Mouse (Mus musculus) embryonic facial prominence, embryonic 10.5 days (tissue): ENCODE measurements around the gene Rplp2. TPM values are rescaled to one million over a fixed set of nuclear protein-coding genes. Genes with fewer than 3 reads are reported as not detected.

Experiments
- DNase-seq: peaks from one replicate; pipeline ENCODE4 v3.0.0-alpha.2; 2017; ENCODE audit warnings: low spot score
- H3K27ac ChIP-seq: fragments of 300-500 bp; sonication (generic); replicated peaks from 2 replicates; pipeline ENCODE4 v1.5.1; 2016; ENCODE audit warnings: mild to moderate bottlenecking
- H3K27me3 ChIP-seq: fragments of 300-500 bp; sonication (generic); replicated peaks from 2 replicates; pipeline ENCODE4 v1.6.1; 2016; ENCODE audit warnings: low read depth, mild to moderate bottlenecking; ENCODE audit not compliant: poor library complexity, severe bottlenecking
- H3K36me3 ChIP-seq: fragments of 300-500 bp; sonication (generic); replicated peaks from 2 replicates; pipeline ENCODE4 v1.6.1; 2016; ENCODE audit warnings: mild to moderate bottlenecking, moderate library complexity
- H3K4me1 ChIP-seq: fragments of 300-500 bp; sonication (generic); 2 replicates; pipeline ENCODE4 v1.6.1; 2016
- H3K4me3 ChIP-seq: fragments of 300-500 bp; sonication (generic); 2 replicates; pipeline ENCODE4 v1.5.1; 2016; ENCODE audit warnings: mild to moderate bottlenecking, moderate library complexity
- H3K9me3 ChIP-seq: fragments of 300-500 bp; sonication (generic); 2 replicates; pipeline ENCODE4 v1.6.1; 2016; ENCODE audit warnings: mild to moderate bottlenecking
- WGBS: fragments of 180-500 bp; shearing (Covaris S2); methylation state at CpG from one replicate; pipeline ENCODE4 v1.1.7; 2016; 5-methylcytosine and 5-hydroxymethylcytosine counted together
- polyA plus RNA-seq: library from polyadenylated mRNA; unstranded; fragments of >200 nt; fragmentation: Nextera tagmentation; extraction: Ambion mirVana; gene quantifications from 2 replicates; pipeline ENCODE4 v1.2.1, GENCODE M21; 2016

Gene Rplp2
- polyA plus RNA-seq, 1 experiment from 2014 or later, result 1,198 TPM

DNA sequence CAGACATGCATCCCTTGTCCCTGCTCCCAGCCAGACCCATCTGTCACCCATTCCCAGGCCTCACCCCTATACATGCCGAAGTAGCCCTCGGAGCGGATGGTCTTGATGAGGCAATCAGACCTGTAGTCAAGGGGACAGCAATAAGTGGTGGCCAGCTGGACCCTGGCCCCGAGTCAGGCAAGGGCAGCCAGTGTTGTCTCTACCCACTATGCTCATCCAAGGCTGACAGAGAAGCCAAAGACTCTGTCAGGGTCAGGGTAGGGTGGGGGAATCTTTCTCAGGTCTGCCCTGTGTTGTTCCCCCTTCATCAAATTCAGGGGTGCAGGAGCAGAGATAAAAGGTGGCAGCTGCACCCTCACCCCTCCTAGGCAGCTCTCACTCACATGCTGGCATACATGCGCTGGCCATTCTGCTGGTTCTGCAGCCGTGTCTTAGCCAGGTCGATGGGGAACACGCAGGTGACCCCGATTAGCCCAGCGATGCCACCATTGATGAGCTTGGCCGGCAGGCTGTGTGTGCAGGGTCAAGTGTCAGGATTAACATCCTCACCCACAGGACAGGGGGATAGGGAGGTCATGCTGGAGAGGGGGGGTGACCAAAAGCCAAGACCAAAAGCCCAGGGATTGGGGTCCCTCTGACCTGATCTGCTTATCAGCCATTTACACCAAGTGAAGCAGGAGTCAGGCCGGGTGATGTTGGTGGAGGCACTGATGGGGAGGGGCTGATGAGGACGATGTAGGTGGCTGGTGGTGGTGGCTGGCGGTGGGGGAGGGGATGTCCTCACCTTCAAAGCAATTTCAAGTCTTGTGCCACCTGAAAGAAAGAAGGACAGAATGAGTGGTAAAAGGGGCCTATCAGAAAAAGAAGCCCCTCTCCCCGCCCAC, 13.4 kb upstream of the Rplp2 start:
- H3K27ac ChIP-seq, result peak overlapping the region; percentile 81
- H3K4me1 ChIP-seq, result peaks cover 68% of the 10 kb centered on the region
- no peaks in the 10 kb centered on the region for H3K9me3 ChIP-seq
- DNase-seq, result no peak
- peak overlapping the region; percentile 66 for H3K4me3 ChIP-seq
- H3K36me3 ChIP-seq, result peaks cover 58% of the 10 kb centered on the region
- H3K27me3 ChIP-seq, result no peaks in the 10 kb centered on the region
- WGBS, result 78% methylated on average over 15 of the region's 15 CpGs

DNA sequence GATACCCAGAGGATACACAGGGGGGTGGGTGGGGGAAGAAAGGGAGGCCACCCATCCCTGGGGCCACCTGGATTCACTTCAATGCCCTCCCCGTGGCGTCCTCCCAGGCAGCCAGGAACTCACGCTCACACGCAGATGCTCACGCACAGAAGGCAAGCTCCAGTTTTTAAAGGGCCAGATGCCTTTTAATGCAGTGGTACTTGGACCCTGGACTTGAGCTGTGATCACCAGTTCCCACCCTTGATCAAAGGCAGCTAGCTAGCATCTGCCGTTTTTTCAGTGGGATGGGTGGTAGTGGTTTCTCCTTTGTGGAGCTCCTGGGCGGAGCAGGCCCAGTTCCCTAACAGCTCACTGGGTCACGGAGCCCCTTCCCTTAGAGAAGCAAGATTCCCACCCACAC, 12.7 kb upstream of the Rplp2 start:
- Histone ChIP-seq H3K4me1 (peaks cover 61% of the 10 kb centered on the region), H3K9me3 (no peaks in the 10 kb centered on the region), H3K27ac (peak overlapping the region; percentile 81), H3K4me3 (peak overlapping the region; percentile 66), H3K27me3 (no peaks in the 10 kb centered on the region), H3K36me3 (peaks cover 65% of the 10 kb centered on the region)
- WGBS, result 16% methylated on average over 8 of the region's 8 CpGs
- peak; percentile 65 for DNase-seq

DNA sequence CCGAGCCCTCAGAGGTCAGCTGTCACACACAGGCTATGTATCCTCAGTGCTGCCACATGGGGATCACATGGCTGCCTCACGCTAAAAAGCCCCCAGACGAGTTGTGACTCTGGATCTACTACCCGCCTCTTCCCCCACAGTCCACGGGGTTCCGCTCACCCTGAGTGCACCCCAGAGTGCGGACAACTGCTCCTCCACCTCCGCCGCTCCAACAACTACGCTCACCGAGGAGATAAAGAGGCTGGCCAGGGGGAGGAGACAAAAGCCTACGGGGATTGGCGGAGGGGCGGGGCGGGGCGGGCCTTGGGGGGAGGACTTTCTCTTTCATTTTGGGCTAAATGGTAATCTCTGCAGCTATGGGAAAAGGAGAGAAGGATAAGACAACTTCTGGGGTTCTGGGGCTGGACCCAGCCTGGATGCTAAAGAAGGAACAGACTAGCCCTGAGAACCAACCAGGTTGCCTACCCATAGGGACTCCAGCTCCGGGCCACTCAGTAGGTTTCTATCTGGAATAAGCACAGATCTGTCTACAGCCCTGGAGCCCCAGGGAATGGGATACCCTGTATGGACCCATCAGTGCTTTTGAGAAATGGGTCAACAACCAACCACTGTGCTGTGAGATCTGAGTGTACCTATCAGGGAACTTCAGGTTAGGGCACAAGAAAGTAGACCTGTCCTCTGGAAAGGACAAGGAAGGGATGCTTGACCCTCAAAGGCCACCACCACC, 11.9 kb upstream of the Rplp2 start:
- WGBS, result 4% methylated on average over 17 of the region's 17 CpGs
- peaks cover 69% of the 10 kb centered on the region for H3K36me3 ChIP-seq
- peaks cover 53% of the 10 kb centered on the region for H3K4me1 ChIP-seq
- peak overlapping the region; percentile 66 for H3K4me3 ChIP-seq
- no peaks in the 10 kb centered on the region for H3K27me3 ChIP-seq
- DNase-seq, result peak; percentile 73
- no peaks in the 10 kb centered on the region for H3K9me3 ChIP-seq
- H3K27ac ChIP-seq, result peak overlapping the region; percentile 81

DNA sequence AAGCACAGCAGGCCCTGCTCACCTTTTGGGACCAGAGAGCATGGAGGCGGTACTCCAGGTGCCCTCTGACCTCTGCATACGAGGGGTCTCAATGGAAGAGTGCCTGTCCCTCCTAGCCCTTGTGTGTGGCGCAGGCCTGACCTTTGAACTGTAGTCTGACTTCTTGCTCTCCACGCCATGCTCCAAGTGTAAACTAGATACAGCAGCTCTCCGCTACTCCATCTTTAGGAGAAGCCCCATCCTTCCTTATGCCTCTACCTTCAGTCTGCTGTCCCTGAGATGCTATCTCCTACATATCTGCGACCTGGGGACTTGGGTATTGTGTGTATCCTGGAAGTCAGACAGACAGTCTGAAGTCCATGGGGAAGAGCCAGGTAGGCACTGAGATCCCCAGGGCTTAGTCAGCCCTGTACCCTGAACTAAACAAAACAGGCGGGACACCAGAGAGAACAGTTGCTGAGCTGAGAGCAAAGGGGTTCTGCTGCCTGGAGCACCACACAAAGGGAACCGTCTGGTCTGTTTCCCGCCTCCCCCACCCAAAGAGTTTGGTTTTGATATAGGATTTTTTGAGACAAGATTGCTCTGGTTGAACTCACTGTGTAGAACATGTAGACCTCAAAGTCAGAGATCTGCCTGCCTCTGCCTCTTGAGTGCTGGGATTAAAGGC, 11.2 kb upstream of the Rplp2 start:
- H3K9me3 ChIP-seq, result no peaks in the 10 kb centered on the region
- H3K36me3 ChIP-seq, result peaks cover 69% of the 10 kb centered on the region
- no peaks in the 10 kb centered on the region for H3K27me3 ChIP-seq
- no peak for DNase-seq
- peak overlapping the region; percentile 66 for H3K4me3 ChIP-seq
- WGBS, result 73% methylated on average over 9 of the region's 9 CpGs
- H3K27ac ChIP-seq, result peak overlapping the region; percentile 88
- H3K4me1 ChIP-seq, result peaks cover 56% of the 10 kb centered on the region

DNA sequence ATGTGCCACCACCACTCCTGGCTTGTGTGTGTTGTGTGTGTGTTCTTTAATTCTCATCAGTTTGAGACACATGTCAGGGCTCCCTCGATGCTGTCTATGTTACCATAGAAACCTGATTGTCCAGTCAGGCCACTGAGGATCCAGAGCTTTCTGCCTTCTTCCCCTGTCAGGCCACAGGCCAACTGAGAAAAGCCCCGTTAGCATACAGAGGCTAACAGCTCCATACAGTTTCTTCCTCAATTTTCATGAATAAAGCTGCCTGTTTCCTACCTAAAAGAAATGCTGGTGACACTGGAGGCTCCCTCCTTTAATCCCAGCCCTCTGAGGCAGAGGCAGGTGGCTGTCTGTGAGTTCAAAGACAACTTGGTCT, 10.7 kb upstream of the Rplp2 start:
- Histone ChIP-seq H3K27ac (peak overlapping the region; percentile 88), H3K4me1 (peaks cover 62% of the 10 kb centered on the region), H3K4me3 (peak overlapping the region; percentile 66), H3K36me3 (peaks cover 69% of the 10 kb centered on the region), H3K9me3 (no peaks in the 10 kb centered on the region), H3K27me3 (no peaks in the 10 kb centered on the region)
- 59% methylated on average over 2 of the region's 2 CpGs for whole genome bisulfite sequencing
- no peak for DNase-seq

DNA sequence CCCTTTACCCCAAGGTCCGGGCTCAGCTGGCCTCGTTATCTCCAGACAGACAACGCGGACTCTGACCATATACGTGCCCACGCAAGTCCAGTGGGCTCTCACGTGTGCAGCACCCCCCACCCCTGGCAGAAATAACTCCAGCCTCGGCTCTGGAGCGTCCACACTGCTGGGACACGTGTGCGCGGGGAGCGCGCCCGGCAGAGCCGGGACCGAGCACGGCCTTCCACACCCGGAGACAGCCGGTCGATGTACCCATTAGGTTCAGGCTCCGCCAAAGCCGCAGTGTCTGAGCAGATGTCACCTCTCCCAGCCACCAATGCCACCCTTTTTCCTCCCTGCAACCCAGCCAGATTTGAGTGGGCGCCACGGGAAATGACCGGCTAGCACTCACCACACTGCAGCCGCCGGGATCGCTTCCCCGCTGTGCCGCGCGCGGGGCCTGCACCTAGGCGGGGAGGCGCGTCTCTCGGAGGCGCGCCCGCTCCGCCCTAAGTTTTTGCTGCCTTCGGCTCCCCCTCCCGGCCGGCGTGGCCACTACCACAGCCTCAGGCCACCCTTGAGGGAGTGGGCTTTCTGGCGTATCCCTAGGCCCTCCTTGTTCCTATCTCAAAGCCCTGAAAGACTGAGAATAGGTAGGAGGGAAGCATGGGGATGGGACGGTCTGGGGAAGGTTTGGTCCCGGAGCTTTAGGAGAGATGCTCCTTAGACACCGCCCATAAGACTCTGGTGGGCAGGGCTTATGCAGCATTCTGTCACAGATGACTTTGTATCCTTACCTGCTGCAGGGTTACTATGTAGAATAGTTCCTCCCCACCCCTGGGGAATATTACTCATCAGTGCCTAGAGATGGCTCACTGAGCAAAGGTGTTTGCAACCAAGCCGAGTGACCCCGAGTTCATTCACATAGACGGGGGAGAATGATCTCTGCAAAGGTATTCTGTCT, 9.7 kb upstream of the Rplp2 start, which contains the start of gene Slc25a22:
TSS of gene Slc25a22 (minus strand) at position 715 of the 943 bp plus-strand sequence.
- Histone ChIP-seq H3K27ac (peak within 1 kb of the TSS; percentile 88), H3K27me3 (no peaks in the 10 kb centered on the region), H3K4me1 (peaks cover 71% of the 10 kb centered on the region), H3K4me3 (peak within 1 kb of the TSS; percentile 66), H3K36me3 (peaks cover 69% of the 10 kb centered on the region), H3K9me3 (no peaks in the 10 kb centered on the region)
- 6% methylated on average over 53 of the region's 53 CpGs for WGBS
- DNase-seq, result peak; percentile 89

DNA sequence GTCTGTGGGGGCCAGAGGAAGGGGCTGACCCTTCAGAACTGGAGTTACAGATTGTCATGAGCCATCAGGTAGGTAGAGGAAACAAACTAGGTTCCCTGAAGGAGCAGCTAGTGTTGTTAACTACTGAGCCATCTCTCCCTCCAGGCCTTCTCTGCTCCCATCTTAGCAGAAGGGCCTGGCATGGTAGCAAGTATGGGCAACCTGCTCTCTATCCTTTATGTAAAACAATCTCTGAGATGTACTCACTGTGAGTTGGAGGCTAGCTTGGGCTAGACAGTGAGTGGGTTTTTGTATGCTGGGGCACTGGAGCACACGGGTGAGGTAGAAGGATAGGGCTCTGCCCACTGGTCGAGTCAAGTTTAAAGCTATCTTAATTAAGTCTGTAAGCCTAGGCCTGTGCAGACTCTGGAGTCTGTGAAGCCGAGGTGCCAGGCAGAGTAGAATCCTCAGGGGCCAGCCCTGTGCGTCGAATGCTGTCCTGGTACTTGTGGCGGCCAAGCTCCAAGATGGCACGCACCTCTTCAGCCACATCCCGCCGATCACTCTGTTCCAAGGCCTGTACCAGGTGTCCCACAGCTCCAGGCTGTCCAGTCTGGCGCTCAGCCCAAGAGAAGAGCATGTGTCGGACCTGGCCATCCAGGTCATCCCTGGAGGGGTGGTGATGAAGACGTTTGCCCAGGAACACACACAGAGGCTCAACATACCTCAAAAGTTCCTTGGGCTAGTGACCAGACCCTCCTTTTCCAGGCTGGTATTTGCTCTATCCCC, 8.8 kb upstream of the Rplp2 start:
- H3K9me3 ChIP-seq, result no peaks in the 10 kb centered on the region
- H3K27ac ChIP-seq, result no peak overlapping the region
- no peak overlapping the region for H3K4me3 ChIP-seq
- peaks cover 73% of the 10 kb centered on the region for H3K4me1 ChIP-seq
- DNase-seq, result no peak
- no peaks in the 10 kb centered on the region for H3K27me3 ChIP-seq
- 94% methylated on average over 12 of the region's 12 CpGs for WGBS
- H3K36me3 ChIP-seq, result peaks cover 63% of the 10 kb centered on the region

DNA sequence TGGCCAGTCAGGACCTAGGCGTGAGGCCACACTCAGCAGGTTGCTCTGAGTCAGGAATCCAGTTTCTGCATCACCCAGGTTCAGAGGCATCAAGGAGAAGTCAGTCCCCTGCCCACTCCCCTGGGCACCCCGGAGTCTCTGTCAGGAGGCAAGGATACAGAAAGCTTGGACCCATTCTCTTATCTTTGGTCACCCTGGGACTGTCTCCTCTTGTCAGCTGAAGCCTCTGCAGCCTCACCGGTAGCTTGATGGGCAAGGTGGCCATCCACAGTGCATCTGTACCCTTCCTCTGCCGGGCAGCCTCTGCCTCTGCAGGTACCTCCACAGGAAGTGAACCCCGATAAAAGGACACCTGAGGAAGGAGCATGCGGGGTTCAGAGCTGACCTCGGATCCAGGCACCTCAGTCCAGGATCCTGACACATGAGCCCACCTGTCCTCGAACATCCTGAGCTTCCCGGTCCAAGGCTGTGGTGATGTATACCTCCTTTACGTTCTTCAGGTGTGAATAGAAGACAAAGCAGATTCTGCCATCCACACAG, 8.0 kb upstream of the Rplp2 start:
- Histone ChIP-seq H3K9me3 (no peaks in the 10 kb centered on the region), H3K36me3 (peaks cover 57% of the 10 kb centered on the region), H3K27me3 (no peaks in the 10 kb centered on the region), H3K27ac (no peak overlapping the region), H3K4me3 (no peak overlapping the region; the same call in 1 of the 2 replicates), H3K4me1 (peaks cover 73% of the 10 kb centered on the region)
- no peak for DNase-seq
- WGBS, result 95% methylated on average over 10 of the region's 10 CpGs

DNA sequence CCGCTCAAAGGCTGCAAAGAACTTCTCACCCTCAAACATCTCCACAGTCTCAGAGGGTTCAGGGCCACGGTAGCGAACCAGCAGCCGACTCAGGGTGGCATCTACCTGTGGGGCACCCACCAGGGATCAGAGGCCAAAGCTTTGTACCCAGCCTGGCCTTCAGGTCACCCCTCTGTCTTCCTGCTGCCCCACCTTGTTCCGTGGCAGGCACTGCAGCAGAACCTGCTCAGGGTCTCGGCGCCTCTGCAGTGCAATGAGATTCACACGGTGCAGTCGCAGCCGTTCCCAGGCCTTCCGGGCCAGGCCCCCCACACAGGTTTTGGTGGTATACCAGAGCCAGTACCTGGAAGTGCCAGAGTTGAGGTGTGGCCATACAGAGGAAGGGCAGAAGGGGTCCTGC, 7.4 kb upstream of the Rplp2 start:
- H3K36me3 ChIP-seq, result peaks cover 57% of the 10 kb centered on the region
- DNase-seq, result no peak
- H3K4me1 ChIP-seq, result peaks cover 70% of the 10 kb centered on the region

DNA sequence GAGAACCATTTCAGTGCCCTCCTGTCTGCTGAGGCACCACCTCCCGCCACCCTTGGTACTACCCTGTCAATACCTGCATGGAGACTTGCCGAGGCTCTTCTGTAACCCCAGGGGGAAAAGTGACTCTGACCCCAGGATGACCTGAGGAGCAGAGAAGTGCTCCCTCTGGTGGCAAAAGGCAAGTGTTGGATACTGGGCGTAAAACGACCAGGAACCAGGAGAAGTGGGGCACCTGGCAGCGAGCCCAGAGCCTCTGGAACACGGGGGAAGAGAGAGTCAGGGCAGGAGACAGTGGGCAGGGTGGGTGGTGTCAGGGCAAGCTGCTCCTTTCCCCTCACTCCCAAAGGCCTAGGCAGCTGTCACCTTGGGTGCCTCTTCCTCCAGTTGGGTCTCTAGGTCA, 6.6 kb upstream of the Rplp2 start:
- WGBS, result 36% methylated on average over 6 of the region's 6 CpGs
- H3K4me1 ChIP-seq, result peaks cover 62% of the 10 kb centered on the region

More for the DNA sequence above, 7.4 kb upstream of the Rplp2 start:
- no peaks in the 10 kb centered on the region for H3K9me3 ChIP-seq
- H3K4me3 ChIP-seq, result no peak overlapping the region
- H3K27me3 ChIP-seq, result no peaks in the 10 kb centered on the region
- H3K27ac ChIP-seq, result no peak overlapping the region
- WGBS, result 94% methylated on average over 11 of the region's 11 CpGs

DNA sequence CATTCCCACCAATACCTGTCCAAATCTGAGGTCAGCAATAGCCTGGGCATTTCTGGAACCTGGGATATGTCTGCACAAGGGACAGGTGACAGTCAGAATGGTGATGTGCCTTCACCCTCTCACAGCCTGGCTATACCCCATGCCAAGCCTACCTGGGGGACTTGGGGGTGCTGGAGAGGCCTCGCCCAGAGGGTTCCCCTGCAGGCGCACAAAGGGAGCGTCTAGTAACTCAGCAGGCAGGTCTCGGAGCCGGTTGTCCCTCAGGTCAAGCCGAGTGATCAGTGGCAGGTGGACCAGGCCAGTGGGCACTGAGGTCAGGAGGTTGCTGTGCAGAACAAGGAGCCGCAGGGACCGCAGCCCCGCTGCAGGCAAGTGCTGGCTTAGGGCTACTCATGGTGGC, 5.7 kb upstream of the Rplp2 start:
- H3K4me1 ChIP-seq, result peaks cover 53% of the 10 kb centered on the region
- WGBS, result 89% methylated on average over 9 of the region's 9 CpGs
- H3K4me3 ChIP-seq, result no peak overlapping the region
- no peaks in the 10 kb centered on the region for H3K9me3 ChIP-seq
- no peak for DNase-seq
- no peak overlapping the region for H3K27ac ChIP-seq
- H3K36me3 ChIP-seq, result peaks cover 51% of the 10 kb centered on the region
- H3K27me3 ChIP-seq, result no peaks in the 10 kb centered on the region

More for the DNA sequence above, 6.6 kb upstream of the Rplp2 start:
- Histone ChIP-seq H3K27me3 (no peaks in the 10 kb centered on the region), H3K9me3 (no peaks in the 10 kb centered on the region), H3K36me3 (peaks cover 57% of the 10 kb centered on the region), H3K4me3 (0 out of 2 replicates have a peak overlapping the region, but pooled peaks have one; percentile 4), H3K27ac (no peak overlapping the region)
- DNase-seq, result peak; percentile 50
